Mouse (Mus musculus): ENCODE data around the gene Rpa2. TPM values are rescaled to one million over a fixed set of nuclear protein-coding genes. Genes with fewer than 3 reads are reported as not detected.

Rpa2 gene
- polyA plus RNA-seq, 1 experiment, result 11.9 TPM

DNA sequence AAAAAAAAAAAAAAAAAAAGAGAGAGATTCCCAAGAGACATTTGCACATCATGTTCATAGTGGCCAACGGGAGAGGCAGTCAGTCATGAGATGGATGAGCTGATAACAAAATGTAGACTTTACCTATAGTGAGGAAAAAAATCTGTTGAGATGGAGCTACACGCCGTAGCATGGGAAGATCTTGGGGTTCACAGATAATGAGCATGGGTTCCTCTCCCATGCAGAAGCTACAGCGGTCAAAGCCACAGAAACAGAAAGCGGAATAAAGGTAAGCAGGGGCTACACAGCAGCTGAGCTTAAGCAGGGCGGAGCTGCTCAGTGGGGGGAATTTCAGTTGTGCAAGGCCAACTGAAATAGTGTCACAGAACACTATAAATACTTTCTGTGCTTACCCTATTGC, 36.2 kb downstream of the Rpa2 start:
- peak; percentile 12 for DNase-seq
- Histone ChIP-seq H3K4me3 (ENCODE audit: insufficient read depth, low read depth, low read length) (no peak overlapping the region), H3K27ac (ENCODE audit: insufficient read depth, low read depth, low read length) (no peak overlapping the region), H3K27me3 (replicated peaks; ENCODE audit: control insufficient read depth, insufficient read depth, low read length) (no peaks in the 10 kb centered on the region), H3K36me3 (ENCODE audit: control insufficient read depth, insufficient read depth, low read length) (no peaks in the 10 kb centered on the region), H3K4me1 (ENCODE audit: control insufficient read depth, insufficient read depth, low read length) (no peaks in the 10 kb centered on the region)
- no peak for TF ChIP-seq POLR2A (IDR thresholded peaks at IDR 0.05; ENCODE audit: low read depth, low read length)
- 92% methylated on average over 6 of the region's 6 CpGs for WGBS

GRCm38 (mm10) chr4:132805146-132805545, 37.0 kb downstream of the Rpa2 start:
- Histone ChIP-seq H3K4me1 (ENCODE audit: control insufficient read depth, insufficient read depth, low read length) (no peaks in the 10 kb centered on the region), H3K27me3 (replicated peaks; ENCODE audit: control insufficient read depth, insufficient read depth, low read length) (no peaks in the 10 kb centered on the region), H3K27ac (ENCODE audit: insufficient read depth, low read depth, low read length) (no peak overlapping the region), H3K4me3 (ENCODE audit: insufficient read depth, low read depth, low read length) (no peak overlapping the region), H3K36me3 (ENCODE audit: control insufficient read depth, insufficient read depth, low read length) (no peaks in the 10 kb centered on the region)
- TF ChIP-seq POLR2A (IDR thresholded peaks at IDR 0.05; ENCODE audit: low read depth, low read length), result no peak
- no peak for TF ChIP-seq CTCF (conservative IDR thresholded peaks at IDR 0.05; ENCODE audit: insufficient read depth, insufficient read length, low read depth, low read length)
- 83% methylated on average over 5 of the region's 5 CpGs for WGBS
- DNase-seq, result no peak

- WGBS, result 78% methylated on average over 12 of the region's 12 CpGs
- TF ChIP-seq POLR2A (IDR thresholded peaks at IDR 0.05; ENCODE audit: low read depth, low read length) (no peak), CTCF (conservative IDR thresholded peaks at IDR 0.05; ENCODE audit: insufficient read depth, insufficient read length, low read depth, low read length) (no peak)
- Histone ChIP-seq H3K4me3 (ENCODE audit: insufficient read depth, low read depth, low read length) (no peak overlapping the region), H3K36me3 (ENCODE audit: control insufficient read depth, insufficient read depth, low read length) (no peaks in the 10 kb centered on the region), H3K4me1 (ENCODE audit: control insufficient read depth, insufficient read depth, low read length) (no peaks in the 10 kb centered on the region), H3K27ac (ENCODE audit: insufficient read depth, low read depth, low read length) (no peak overlapping the region), H3K27me3 (replicated peaks; ENCODE audit: control insufficient read depth, insufficient read depth, low read length) (no peaks in the 10 kb centered on the region)
- DNase-seq, result no peak
Measured at GRCm38 (mm10) chr4:132805599-132806197, 37.6 kb downstream of the Rpa2 start.

GRCm38 (mm10) chr4:132806620-132807191, 38.6 kb downstream of the Rpa2 start:
- TF ChIP-seq POLR2A (IDR thresholded peaks at IDR 0.05; ENCODE audit: low read depth, low read length) (no peak), CTCF (conservative IDR thresholded peaks at IDR 0.05; ENCODE audit: insufficient read depth, insufficient read length, low read depth, low read length) (no peak)
- no peaks in the 10 kb centered on the region for H3K27me3 ChIP-seq (replicated peaks; ENCODE audit: control insufficient read depth, insufficient read depth, low read length)
- H3K27ac ChIP-seq (ENCODE audit: insufficient read depth, low read depth, low read length), result no peak overlapping the region
- no peaks in the 10 kb centered on the region for H3K4me1 ChIP-seq (ENCODE audit: control insufficient read depth, insufficient read depth, low read length)
- WGBS, result 85% methylated on average over 7 of the region's 7 CpGs
- no peak overlapping the region for H3K4me3 ChIP-seq (ENCODE audit: insufficient read depth, low read depth, low read length)
- no peak for DNase-seq
- no peaks in the 10 kb centered on the region for H3K36me3 ChIP-seq (ENCODE audit: control insufficient read depth, insufficient read depth, low read length)

- Histone ChIP-seq H3K36me3 (ENCODE audit: control insufficient read depth, insufficient read depth, low read length) (no peaks in the 10 kb centered on the region), H3K27ac (ENCODE audit: insufficient read depth, low read depth, low read length) (no peak overlapping the region), H3K4me1 (ENCODE audit: control insufficient read depth, insufficient read depth, low read length) (no peaks in the 10 kb centered on the region), H3K4me3 (ENCODE audit: insufficient read depth, low read depth, low read length) (no peak overlapping the region), H3K27me3 (replicated peaks; ENCODE audit: control insufficient read depth, insufficient read depth, low read length) (no peaks in the 10 kb centered on the region)
- WGBS, result 62% methylated on average over 5 of the region's 5 CpGs
- peak; percentile 12 for DNase-seq
- TF ChIP-seq POLR2A (IDR thresholded peaks at IDR 0.05; ENCODE audit: low read depth, low read length) (no peak), CTCF (conservative IDR thresholded peaks at IDR 0.05; ENCODE audit: insufficient read depth, insufficient read length, low read depth, low read length) (no peak)
Measured at GRCm38 (mm10) chr4:132807771-132808641, 39.9 kb downstream of the Rpa2 start.

GRCm38 (mm10) chr4:132809621-132810020, 41.5 kb downstream of the Rpa2 start:
- H3K36me3 ChIP-seq (ENCODE audit: control insufficient read depth, insufficient read depth, low read length), result no peaks in the 10 kb centered on the region
- H3K4me3 ChIP-seq (ENCODE audit: insufficient read depth, low read depth, low read length), result no peak overlapping the region
- no peaks in the 10 kb centered on the region for H3K27me3 ChIP-seq (replicated peaks; ENCODE audit: control insufficient read depth, insufficient read depth, low read length)
- H3K27ac ChIP-seq (ENCODE audit: insufficient read depth, low read depth, low read length), result no peak overlapping the region
- peak; percentile 14 for DNase-seq
- H3K4me1 ChIP-seq (ENCODE audit: control insufficient read depth, insufficient read depth, low read length), result no peaks in the 10 kb centered on the region
- WGBS, result 92% methylated on average over 5 of the region's 5 CpGs
- TF ChIP-seq CTCF (conservative IDR thresholded peaks at IDR 0.05; ENCODE audit: insufficient read depth, insufficient read length, low read depth, low read length) (no peak), POLR2A (IDR thresholded peaks at IDR 0.05; ENCODE audit: low read depth, low read length) (no peak)

GRCm38 (mm10) chr4:132816404-132816803, 48.3 kb downstream of the Rpa2 start:
- no peak for TF ChIP-seq POLR2A (IDR thresholded peaks at IDR 0.05; ENCODE audit: low read depth, low read length)
- TF ChIP-seq CTCF (conservative IDR thresholded peaks at IDR 0.05; ENCODE audit: insufficient read depth, insufficient read length, low read depth, low read length), result no peak
- 79% methylated on average over 7 of the region's 7 CpGs for WGBS
- no peaks in the 10 kb centered on the region for H3K4me1 ChIP-seq (ENCODE audit: control insufficient read depth, insufficient read depth, low read length)
- no peaks in the 10 kb centered on the region for H3K27me3 ChIP-seq (replicated peaks; ENCODE audit: control insufficient read depth, insufficient read depth, low read length)
- DNase-seq, result peak; percentile 12
- no peak overlapping the region for H3K4me3 ChIP-seq (ENCODE audit: insufficient read depth, low read depth, low read length)
- no peak overlapping the region for H3K27ac ChIP-seq (ENCODE audit: insufficient read depth, low read depth, low read length)
- no peaks in the 10 kb centered on the region for H3K36me3 ChIP-seq (ENCODE audit: control insufficient read depth, insufficient read depth, low read length)

Data from kidney, adult 2 months (tissue).